Mouse (Mus musculus) spleen, adult 2 months (tissue): Measurements from ENCODE around the gene Stxbp5l. TPM values are rescaled to one million over a fixed set of nuclear protein-coding genes. Genes with fewer than 3 reads are reported as not detected.

Experiments used
- DNase-seq, 2 experiments: peaks; one replicate each; pipeline versions ENCODE4 v3.0.0 to v3.0.0-alpha.2; 2012 to 2021; ENCODE audit warnings: low spot score in 2 of 2, low read depth in 1 of 2
- H3K27ac ChIP-seq: fragments of 200-500 bp; 2 replicates; pipeline ENCODE4 v1.5.1; 2012; ENCODE audit warnings: low read length, inconsistent platforms; ENCODE audit not compliant: insufficient read depth
- H3K27me3 ChIP-seq: fragments of 200-500 bp; 2 replicates; pipeline ENCODE4 v1.6.1; 2012; ENCODE audit warnings: mild to moderate bottlenecking, moderate library complexity, low read length, inconsistent platforms; ENCODE audit not compliant: control insufficient read depth, insufficient read depth
- H3K36me3 ChIP-seq: fragments of 200-500 bp; 2 replicates; pipeline ENCODE4 v1.6.1; 2012; ENCODE audit warnings: mild to moderate bottlenecking, low read length, inconsistent platforms; ENCODE audit not compliant: control insufficient read depth, insufficient read depth
- H3K4me1 ChIP-seq: fragments of 200-500 bp; 2 replicates; pipeline ENCODE4 v1.6.1; 2011; ENCODE audit warnings: inconsistent platforms; ENCODE audit not compliant: control insufficient read depth, insufficient read depth, insufficient read length
- H3K4me3 ChIP-seq: fragments of 200-500 bp; 2 replicates; pipeline ENCODE4 v1.5.1; 2011; ENCODE audit warnings: mild to moderate bottlenecking, inconsistent platforms; ENCODE audit not compliant: insufficient read depth, insufficient read length; ENCODE audit errors: extremely low read depth
- CTCF ChIP-seq: fragments of 200-500 bp; IDR thresholded peaks from 2 replicates; pipeline ENCODE4 v1.5.1; 2011; ENCODE audit warnings: mild to moderate bottlenecking, inconsistent platforms; ENCODE audit not compliant: insufficient read depth, insufficient read length, insufficient replicate concordance; ENCODE audit errors: extremely low read depth
- POLR2A ChIP-seq: fragments of 200-500 bp; IDR thresholded peaks from 2 replicates; pipeline ENCODE4 v1.6.1; 2011; ENCODE audit warnings: low read depth, low read length, inconsistent platforms
- WGBS: fragments of 180-500 bp; shearing (Covaris S2); methylation state at CpG from one replicate; pipeline ENCODE4 v1.1.7; 2018; 5-methylcytosine and 5-hydroxymethylcytosine counted together
- polyA plus RNA-seq: library from polyadenylated mRNA; depleted of rRNA; stranded (reverse); fragments of >200 nt; gene quantifications from 2 replicates; pipeline ENCODE4 v1.2.3, GENCODE M21; 2012

Gene Stxbp5l
- polyA plus RNA-seq, 1 experiment, result not detected

GRCm38 (mm10) chr16:37404922-37405321 lies 20.2 kb upstream of the Stxbp5l start:
- no peaks in the 10 kb centered on the region for H3K36me3 ChIP-seq
- no peak overlapping the region for H3K27ac ChIP-seq
- TF ChIP-seq POLR2A (no peak), CTCF (no peak)
- no peaks in the 10 kb centered on the region for H3K4me1 ChIP-seq
- 53% methylated on average over 1 of the region's 1 CpGs for WGBS
- no peak overlapping the region for H3K4me3 ChIP-seq
- no peaks in the 10 kb centered on the region for H3K27me3 ChIP-seq
- DNase-seq, result no peak

GRCm38 (mm10) chr16:37389964-37390363 lies 5.2 kb upstream of the Stxbp5l start:
- Histone ChIP-seq H3K4me1 (no peaks in the 10 kb centered on the region), H3K36me3 (no peaks in the 10 kb centered on the region), H3K4me3 (no peak overlapping the region), H3K27me3 (0 out of 2 replicates have a peak, but pooled peaks cover 1% of the 10 kb centered on the region), H3K27ac (no peak overlapping the region)
- no peak for DNase-seq
- no peak for TF ChIP-seq POLR2A
- no peak for TF ChIP-seq CTCF

- WGBS, result 86% methylated on average over 4 of the region's 4 CpGs
- TF ChIP-seq CTCF (no peak), POLR2A (no peak)
Measured at GRCm38 (mm10) chr16:37389201-37389905, 4.6 kb upstream of the Stxbp5l start.

GRCm38 (mm10) chr16:37384369-37384768 lies 393 bp downstream of the Stxbp5l start:
- H3K27me3 ChIP-seq, result 0 out of 2 replicates have a peak, but pooled peaks cover 5% of the 10 kb centered on the region
- WGBS, result 2% methylated on average over 29 of the region's 30 CpGs
- H3K4me1 ChIP-seq, result peaks cover 3% of the 10 kb centered on the region; the same call in 1 of the 2 replicates
- no peak overlapping the region; the same call in 1 of the 2 replicates for H3K4me3 ChIP-seq
- no peaks in the 10 kb centered on the region for H3K36me3 ChIP-seq
- no peak for DNase-seq
- no peak overlapping the region for H3K27ac ChIP-seq
- TF ChIP-seq CTCF (no peak), POLR2A (no peak)

More at GRCm38 (mm10) chr16:37389201-37389905, 4.6 kb upstream of the Stxbp5l start:
- Histone ChIP-seq H3K4me3 (no peak overlapping the region), H3K36me3 (no peaks in the 10 kb centered on the region), H3K4me1 (peaks cover 3% of the 10 kb centered on the region; the same call in 1 of the 2 replicates), H3K27ac (no peak overlapping the region), H3K27me3 (0 out of 2 replicates have a peak, but pooled peaks cover 5% of the 10 kb centered on the region)
- DNase-seq, result no peak

- TF ChIP-seq CTCF (no peak), POLR2A (no peak)
- Histone ChIP-seq H3K4me3 (no peak overlapping the region), H3K4me1 (peaks cover 3% of the 10 kb centered on the region; the same call in 1 of the 2 replicates), H3K27me3 (0 out of 2 replicates have a peak, but pooled peaks cover 5% of the 10 kb centered on the region), H3K36me3 (no peaks in the 10 kb centered on the region), H3K27ac (no peak overlapping the region)
- no peak for DNase-seq
- 45% methylated on average over 4 of the region's 4 CpGs for WGBS
Measured at GRCm38 (mm10) chr16:37383426-37383825, 1.3 kb downstream of the Stxbp5l start.

GRCm38 (mm10) chr16:37372716-37373115 lies 12.0 kb downstream of the Stxbp5l start:
- WGBS, result 83% methylated on average over 1 of the region's 1 CpGs
- no peak for TF ChIP-seq POLR2A
- no peak for TF ChIP-seq CTCF
- Histone ChIP-seq H3K27me3 (no peaks in the 10 kb centered on the region; the same call in 1 of the 2 replicates), H3K4me3 (no peak overlapping the region), H3K36me3 (no peaks in the 10 kb centered on the region), H3K4me1 (no peaks in the 10 kb centered on the region), H3K27ac (no peak overlapping the region)
- no peak for DNase-seq

- Histone ChIP-seq H3K4me3 (no peak overlapping the region), H3K27me3 (no peaks in the 10 kb centered on the region; the same call in 1 of the 2 replicates), H3K27ac (no peak overlapping the region), H3K4me1 (no peaks in the 10 kb centered on the region), H3K36me3 (no peaks in the 10 kb centered on the region)
- no peak for DNase-seq
- WGBS, result 80% methylated on average over 4 of the region's 4 CpGs
- TF ChIP-seq CTCF (no peak), POLR2A (no peak)
Measured at GRCm38 (mm10) chr16:37367426-37367825, 17.3 kb downstream of the Stxbp5l start.
